Mouse (Mus musculus) thymus, postnatal 4 days (tissue): ENCODE measurements around the gene Mxra7.

Experiments
- DNase-seq: peaks from one replicate; pipeline ENCODE4 v3.0.0; 2021

Gene Mxra7

DNA sequence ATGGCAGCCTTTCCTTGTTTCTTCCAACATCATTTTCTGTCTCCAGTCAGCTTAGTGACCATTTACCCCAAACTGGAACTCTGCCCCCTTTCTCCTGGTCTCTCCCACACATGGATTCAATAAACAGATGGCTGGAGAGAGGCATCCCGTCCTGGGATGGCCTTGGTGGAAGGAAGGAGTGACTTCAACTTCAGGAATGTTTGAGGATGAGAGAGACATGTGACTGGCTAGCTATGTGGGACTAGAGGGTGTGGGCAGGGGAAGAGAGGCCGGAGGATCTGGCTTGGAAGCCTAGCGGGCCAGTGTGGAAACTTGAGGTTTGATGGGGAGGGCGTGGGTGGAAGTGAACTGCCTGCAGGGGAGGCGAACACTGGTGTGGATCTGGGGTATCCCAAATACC, 11.1 kb downstream of the Mxra7 start:
- no peak for DNase-seq

DNA sequence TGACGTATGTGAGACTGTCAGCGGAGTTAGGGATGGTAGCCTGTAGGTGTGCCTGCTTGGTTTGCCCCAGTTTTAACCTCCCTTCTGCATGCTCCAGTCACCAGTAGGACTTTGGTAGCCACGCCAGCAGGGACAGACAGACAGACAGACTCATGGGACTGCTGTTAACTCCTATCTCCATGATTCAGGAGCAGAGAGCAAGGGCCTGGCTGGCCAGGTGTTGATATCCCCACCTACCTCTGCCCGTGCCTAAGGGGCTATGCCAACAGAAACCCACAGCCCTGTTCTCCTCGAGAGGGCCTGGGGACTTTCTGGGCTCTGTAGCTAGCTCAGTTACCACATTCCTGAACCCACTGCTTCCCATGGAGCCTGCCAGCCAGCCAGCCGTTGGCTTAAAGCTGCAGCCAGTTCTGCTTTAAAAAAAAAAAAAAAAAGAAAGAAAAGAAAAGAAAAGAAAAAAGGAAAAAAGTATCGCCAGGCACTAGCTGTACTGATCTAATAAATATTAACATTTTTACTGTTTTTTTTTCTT, 12.9 kb downstream of the Mxra7 start:
- DNase-seq, result no peak

DNA sequence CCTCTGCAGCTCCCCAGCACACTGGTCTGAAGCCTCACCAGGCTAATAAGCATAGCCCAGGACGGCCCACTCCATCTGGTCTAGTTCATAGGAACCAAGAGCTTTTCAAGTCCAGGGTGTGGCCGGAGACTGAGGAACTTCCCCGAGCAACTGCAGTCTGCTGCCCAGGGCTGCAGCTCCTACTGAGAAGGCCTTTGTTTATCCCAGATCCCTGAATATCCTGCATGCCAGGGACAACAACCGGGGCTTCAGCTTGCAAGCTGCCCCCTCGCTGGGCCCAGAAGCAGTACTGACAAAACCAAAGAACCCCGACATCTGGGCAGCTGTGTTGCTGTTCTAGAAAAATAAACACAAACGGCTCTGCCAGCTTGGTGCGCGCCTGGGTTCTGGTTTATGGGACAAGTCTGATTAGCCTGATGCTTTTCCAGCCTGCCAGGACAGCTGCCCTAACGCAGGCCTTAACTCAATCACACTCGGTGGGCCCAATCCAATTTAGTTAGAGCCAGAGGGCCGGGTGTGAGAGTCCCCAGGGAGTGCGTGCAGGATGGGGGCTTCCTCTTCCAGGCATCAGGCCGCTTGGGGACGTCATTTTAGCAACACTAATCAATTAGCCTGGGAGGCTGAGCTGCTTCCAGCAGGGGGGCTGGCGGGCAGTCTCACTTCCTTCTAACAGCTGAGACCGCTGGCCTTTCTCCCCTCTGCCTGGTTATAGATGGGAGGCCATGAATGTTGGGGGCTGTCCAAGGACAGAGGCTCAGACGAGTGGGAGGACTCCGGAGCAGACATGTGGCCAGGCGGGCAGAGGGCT, 13.6 kb downstream of the Mxra7 start:
- DNase-seq, result no peak

DNA sequence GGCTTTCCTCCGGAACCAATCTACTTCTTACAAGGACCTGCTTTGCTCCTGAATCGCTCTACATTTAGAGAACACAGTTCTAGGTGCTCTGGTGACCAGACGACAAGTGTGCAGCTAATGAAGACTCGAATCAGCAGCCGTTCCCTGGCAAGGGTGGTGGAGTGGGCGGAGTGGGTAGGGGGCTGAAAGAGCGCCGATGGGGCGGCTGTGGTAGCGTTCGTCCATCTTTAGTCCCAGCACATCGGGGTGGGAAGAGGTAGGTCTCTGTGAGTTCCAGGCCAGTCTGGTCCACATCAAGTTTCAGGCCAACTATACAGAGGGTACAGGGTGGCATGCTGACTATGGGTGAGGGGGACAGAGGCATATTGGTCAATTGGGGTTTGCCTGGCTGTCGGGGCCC, 14.2 kb downstream of the Mxra7 start:
- no peak for DNase-seq

DNA sequence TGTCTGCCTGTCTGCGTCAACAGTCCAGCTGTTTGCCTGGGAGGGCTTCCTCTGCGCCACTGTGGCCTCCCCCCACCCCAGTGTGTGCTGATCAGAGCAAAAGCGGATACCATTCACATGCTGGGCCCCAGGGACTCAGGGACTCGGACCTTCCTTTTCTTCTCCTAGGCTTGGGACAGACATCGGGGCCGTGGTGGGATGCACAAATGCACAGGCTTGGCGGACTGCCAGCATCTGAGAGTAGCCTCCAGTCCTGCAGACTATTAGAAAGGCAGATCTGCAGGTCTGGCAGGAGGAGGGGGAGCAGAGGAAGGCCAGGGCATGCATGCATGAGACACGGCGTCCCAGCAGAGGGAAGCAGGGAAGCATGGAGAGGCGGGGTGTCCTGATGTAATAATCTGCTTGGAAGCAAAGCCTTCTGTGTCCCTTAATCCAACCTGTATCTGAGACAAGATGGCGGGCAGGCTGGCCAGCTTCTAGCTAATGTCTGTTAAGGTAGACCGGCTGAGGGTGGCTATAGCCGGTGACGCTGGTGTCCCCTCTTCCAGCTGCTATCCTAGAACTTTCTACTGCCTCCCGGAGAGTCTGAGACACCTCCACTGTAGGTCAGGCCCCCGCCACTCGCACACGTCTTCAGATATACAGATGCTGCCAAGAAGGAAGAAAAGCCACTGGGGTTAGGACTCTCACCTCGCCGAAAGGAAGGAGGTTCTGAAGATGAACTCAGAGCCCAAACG, 14.9 kb downstream of the Mxra7 start:
- no peak for DNase-seq

DNA sequence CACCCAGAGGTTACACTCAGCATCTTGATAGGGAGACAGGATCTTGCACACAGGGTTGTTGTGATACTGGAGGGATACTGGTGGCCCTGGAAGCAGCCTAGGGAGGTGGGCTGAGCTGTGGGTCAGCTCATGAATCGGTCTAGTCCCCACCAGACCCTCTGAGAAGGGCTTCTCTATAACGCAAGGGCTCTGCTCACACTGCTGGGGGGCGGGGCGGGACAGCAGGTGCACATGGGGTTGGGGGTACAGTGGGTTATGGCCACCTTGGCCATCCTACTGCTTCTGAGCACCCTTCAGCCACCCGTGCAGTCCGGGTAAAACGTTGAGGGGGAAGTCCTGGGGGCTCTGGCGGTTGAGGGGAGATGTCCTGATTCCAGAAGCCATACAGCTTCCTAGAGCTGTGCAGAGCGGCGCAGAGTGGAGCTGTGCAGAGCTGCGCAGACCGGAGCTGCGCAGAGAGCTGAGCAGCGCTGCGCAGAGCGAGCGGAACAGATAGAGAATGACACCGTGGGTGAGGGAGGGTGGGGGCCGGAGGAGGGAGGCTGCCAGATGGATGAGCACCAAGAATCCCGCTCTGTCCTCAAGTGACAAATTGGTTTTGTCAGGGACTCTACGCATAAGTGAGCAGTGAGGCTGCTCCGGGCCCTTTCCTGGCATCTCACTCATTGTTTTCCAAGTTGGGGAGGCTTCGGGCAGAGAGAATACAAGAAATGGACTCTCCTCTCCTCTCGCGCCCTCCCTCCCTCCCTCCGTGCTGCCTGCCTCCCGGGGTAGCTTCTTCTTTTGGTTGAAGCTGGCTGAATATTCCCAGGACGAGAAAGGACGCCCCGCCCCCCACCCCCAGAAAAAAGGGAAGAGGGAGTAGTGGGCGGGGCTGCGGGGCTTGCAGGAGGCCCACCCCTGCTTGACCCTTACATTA, 16.6 kb downstream of the Mxra7 start:
- DNase-seq, result peak; percentile 77

DNA sequence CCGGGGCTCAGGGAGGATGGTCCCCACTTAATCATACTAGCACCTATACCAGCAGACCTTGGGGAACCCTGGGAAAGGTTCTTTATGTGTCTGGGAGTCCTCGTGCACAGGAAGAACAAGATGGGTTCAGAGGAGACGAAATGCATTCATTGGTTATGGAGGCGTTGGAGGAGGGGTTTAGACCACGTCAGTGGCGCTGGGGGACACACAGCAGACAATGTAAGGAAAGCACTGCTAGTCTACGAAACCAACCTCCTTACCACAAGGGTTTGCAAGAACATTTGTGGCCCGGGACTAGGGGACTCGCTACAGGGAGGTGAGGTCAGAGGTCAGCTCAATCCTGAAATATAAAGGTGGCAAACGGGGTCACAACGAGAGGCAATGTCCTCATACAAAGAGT, 17.3 kb downstream of the Mxra7 start:
- no peak for DNase-seq

DNA sequence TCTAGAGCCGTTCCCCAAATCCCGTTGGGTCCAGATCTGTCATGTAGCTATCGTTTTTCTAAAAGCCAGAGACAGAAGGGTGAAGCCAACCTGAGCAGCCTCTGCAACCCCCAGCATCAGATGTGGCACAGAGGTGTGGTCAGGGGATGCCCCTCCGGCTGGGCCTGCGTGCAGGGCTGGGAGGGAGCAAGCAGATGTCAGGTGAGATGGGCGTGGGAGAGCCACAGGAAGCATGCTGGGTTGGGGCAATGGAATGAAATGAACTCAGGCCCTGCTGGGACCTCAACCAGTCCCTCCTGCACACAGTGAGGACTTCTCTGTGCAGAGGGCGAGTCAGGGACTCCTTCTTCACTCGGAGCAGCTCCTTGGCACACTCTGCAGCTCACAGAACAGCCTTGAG, 18.3 kb downstream of the Mxra7 start:
- no peak for DNase-seq

DNA sequence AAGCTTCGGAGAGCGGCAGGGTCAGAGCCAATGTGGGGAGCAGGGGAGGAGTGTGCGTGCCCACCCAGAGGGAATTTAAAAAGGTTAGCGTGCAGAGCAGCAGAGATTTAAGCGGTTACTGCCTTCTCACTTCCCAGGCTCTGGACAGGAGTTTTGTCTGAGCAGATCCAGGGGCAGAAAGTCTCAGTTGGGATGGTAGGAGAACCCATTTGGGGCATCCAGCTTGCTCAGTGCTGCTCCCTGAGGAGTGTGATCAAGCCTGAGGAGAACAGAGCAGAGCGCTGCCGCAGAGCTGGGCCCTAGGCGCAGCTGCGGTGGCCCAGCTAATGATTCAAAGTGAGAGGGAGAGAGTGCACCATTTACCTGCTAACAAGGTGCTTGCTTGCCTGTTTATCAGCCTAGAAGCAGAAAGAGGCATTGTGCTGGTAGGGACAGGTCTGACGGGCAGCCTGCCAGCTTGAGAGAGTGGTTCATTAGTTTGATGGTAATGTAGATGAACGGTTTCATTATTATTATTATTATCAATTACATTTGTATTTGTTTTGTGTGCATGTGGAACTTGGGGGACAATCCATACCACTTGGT, 18.9 kb downstream of the Mxra7 start:
- no peak for DNase-seq

DNA sequence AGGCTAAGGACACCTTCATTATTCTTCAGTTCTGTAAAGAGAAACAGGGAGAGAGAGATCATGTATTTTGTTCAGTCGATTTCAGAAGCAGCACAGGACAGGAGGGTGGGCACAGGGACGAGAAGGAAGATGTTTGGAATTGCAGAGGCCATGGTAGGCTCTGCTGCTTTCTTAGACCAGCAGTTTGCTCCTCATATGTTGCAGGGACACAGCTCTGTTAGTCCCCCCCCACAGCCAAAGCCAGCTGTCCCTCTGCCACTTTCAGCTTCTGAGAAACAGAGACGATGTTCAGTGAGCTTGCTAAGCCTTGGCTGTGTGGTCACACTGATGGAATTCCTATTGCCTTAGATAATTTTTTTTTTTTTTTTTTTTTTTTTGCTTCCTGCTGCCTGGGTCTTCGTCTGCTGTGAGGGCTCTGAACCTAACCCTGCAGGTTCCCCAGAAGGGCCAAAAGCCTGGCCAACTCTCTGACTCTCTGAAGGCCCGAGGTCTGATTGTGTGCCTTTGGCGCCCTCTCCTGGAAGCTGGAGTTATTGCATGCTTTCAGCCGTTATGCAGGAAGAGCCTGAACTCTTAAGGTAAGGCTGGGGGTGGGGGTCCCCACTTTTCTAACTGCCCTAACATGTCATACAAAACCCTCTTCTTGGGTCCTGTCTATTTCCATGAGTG, 19.8 kb downstream of the Mxra7 start:
- peak; percentile 88 for DNase-seq

DNA sequence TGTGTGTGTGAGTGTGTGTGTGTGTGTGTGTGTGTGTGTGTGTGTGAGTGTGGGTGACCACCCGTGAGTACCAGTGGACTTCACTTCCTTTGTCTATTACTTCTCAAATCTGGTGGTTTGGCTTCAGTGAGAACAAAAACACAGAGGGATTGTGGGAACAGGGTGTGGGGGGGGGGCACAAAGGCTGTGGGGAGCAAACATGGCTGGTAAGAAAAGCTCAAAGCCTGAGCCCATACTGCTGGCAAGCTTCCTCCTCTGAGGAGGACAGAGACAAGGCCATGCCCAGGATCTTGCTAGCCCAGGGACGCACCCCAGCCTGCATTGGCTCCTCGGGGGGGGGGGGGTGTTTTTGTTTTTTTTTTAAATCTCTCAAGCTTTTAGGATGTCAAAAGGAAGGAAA, 20.3 kb downstream of the Mxra7 start:
- no peak for DNase-seq

DNA sequence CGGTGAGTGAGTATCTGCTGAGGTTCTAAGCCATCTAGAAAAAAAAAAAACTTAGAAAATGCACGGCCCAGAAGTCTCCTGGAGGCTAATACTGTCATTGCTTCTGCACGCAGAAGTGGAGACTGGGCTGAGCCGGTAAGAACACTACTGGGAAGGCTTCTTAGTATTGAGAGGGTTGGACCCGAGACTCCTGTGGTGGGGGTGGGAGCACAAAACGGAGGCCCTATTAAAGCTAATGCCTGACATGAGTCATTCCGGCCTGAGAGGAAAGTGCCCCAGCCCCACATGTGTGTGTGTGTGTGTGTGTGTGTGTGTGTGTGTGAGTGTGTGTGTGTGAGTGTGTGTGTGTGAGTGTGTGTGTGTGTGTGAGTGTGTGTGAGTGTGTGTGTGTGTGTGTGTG, 20.7 kb downstream of the Mxra7 start:
- no peak for DNase-seq

DNA sequence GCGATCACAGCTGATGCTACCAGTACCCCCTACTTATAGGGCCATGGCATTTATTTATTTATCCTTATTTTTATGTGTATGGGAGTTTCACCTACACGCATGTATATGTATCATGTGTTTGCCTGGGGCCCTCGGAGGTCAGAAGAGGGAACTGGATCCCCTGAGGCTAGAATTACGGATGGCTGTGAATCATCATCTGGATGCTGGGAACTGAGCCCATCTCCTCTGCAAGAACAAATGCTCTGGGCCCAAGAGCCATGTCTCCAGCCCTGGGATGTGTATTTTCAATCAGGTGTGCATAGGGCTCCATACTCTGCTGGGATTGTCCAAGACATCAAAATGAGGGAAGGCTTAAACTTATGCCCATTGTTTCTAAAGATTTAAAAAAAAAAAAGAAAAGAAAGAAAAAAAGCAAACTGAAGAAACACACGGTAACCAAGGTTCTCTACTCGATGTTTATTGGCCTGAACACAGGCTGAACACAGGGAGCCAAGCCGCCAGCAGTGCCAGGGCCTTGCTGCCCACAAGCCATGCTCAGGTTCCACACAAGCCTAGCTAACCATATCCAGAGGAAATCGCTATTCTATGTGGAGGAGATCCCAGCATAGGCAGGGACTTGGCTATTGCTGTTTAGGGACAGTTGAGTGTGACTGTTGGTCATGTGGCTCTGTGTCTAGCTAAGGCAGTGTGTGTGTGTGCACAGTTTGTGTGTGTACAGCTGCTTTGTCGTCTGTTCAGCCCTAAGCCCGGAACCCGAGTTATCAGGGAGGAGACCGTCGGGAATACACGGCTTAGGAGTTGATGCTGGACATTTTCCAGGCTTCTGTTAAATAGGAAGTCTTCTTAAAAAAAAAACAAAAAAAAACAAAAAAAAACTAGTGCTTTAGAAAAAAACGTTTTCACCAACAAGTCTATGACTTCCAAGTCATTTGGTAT, 21.4 kb downstream of the Mxra7 start:
- DNase-seq, result no peak

DNA sequence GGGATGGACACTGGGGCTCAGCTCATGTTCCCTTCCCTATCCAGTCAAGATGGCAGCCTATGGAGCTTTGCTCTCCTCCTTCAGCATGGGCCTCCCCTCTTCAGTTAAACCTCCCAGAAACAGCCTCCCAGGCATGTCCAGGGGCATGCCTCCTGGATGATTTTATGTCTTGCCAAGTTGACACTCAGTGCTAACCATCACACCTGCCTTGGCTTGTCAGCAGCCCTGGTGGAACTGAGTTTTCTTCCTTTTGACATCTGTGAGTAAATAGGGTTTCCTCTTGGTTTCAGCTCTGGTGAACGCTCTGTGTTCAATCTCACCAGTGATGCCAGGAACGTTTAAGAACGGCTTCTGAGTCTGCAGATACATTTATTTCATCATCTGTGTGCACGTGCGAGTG, 25.1 kb downstream of the Mxra7 start:
- no peak for DNase-seq

DNA sequence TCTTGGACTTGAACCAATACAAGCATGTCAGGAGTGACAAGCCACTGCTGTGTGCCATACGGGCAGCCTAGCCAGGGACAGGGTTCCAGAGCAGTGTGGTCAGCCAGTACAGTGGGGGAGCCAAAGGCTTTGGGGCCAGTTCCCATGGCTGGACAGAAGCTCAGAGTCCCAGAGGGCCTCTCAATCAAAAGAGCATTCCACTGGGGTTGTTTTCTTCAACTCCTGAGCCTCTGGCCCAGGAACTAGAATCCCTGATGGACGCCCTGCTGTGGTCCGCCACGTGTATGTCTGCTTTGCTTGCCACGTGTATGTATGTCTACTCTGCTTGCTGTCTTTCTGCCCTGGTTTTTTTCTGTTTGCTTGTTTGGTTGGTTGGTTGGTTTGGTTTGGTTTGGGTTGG, 26.7 kb downstream of the Mxra7 start:
- DNase-seq, result no peak

DNA sequence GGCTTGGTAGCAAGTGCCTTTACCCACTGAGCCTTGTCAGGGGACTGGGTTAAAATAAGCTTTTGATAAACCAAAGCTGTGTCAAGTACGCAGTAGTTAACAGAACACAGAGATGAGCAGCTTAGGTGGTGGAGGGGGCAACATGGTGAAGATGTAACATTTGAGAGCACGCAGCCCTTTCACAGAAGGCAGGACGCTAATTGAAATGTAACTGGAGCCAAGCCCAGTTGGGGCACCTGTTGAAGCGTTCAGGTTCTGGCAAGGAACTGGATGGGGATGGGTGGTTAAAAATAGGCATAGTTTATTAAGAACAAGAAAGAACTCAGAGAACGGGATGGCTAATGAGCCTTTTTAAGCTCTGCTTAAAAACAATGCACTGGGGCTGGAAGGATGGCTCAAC, 28.5 kb downstream of the Mxra7 start:
- DNase-seq, result no peak

DNA sequence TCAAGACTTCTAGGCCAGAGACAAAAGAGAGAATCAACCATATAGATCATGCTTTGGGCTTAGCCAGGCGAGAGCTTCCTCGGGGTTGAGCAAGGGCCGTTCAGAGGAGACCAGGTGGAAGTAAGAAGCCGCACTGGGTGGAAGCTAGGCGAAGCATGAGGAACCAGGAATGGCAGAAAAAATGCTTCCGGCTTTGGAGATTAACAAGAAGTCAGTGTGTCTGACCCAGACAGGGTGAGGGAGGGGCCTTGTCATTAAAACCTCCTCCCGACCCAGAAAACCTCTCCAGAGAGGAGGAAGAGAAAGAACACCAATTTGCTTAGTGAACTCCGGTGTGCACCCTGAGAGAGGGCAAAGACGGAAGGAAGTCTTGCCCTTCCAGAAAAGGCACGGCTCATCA, 43.6 kb downstream of the Mxra7 start:
- DNase-seq, result no peak

DNA sequence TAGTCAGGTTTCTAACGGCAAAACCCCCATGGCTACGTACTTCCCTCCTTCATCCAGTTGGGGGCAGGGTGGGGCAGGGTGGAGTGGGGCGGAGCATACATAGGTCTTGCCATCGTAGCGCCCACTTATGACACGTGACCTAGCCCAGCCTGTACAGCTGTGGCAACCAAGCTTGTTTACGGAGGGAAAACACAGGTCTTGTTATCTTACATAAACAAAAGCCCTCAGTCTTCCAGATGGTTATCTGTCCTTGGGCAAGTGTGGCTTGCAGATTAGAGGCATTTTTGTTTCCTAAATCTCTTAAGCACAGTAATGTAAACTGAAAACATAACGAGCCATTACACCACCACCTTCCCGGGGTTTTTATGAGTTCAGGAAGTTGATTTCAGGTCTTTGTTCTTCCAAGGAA, 45.1 kb downstream of the Mxra7 start:
- peak; percentile 82 for DNase-seq

DNA sequence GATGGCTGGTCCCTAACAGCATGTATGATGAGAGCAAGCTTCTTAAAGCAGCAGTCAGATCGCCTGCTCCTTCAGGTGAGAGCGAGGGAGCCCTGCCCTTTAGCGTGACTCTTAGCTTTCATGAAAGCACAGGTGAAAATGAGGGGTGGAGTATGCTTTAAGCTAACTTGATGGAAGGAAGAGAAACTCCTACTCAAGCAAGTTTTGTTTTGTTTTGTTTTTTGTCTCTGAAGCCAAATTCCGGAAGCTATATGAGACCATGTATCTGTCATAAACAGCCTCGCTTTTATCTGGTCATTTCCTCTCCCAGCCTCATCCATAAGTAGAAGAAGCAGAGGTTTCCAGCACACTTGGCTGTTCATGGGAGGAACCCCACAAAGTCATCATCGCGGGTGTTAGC, 52.4 kb downstream of the Mxra7 start, which contains the start of gene St6galnac1:
St6galnac1 (minus strand) TSS at position 101 of the 400 bp plus-strand sequence.
- no peak for DNase-seq

DNA sequence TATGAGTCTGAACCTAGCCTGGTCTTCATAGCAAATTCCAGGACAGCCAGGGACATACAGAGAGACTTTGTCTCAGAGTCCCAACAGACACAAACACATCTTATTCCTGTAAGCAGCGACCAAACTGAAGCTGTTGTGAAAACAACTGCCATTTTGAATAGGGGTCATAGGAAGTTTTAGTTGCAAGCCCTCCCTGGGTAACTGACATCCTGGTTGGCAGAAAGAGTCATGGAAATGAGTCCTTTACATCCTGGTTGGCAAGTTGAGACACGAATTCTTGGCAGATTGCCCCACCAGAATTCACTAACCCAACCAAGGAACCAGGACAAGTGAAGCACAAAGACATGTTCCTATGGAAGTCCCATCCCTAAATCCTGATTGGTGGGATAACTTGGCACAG, 54.6 kb downstream of the Mxra7 start:
- no peak for DNase-seq

DNA sequence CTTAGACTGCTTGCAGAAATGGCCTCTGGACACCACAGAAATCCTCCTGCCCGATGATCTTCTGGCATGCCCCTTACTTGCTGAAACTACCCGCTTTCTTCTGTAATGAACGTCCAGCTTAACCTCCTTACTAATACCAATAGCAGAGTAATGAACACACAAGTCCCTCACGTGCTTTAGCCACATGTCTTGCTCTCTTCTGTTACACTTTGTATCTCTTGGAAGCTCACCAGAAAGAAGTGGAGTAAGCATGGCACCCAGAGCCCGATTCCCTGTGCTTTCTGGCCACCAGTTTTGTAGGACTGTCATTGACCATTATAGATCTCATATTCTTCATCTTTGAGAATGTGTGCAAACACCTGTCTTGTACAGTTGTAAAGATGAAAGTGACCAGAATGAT, 58.0 kb downstream of the Mxra7 start:
- DNase-seq, result no peak
